Mouse (Mus musculus) myocyte (in vitro differentiated cells): ENCODE measurements around the gene Cbx1. TPM values are rescaled to one million over a fixed set of nuclear protein-coding genes. Genes with fewer than 3 reads are reported as not detected.

Experiments used
- H3K27me3 ChIP-seq: one replicate; pipeline ENCODE4 v1.6.1; 2011; ENCODE audit not compliant: control insufficient read depth, insufficient read depth, insufficient read length
- H3K36me3 ChIP-seq: one replicate; pipeline ENCODE4 v1.6.1; 2011; ENCODE audit not compliant: control insufficient read depth, insufficient read depth
- H3K4me2 ChIP-seq: one replicate; pipeline ENCODE4 v1.6.1; 2011; ENCODE audit warnings: low read depth, control low read depth
- H3K4me3 ChIP-seq: one replicate; pipeline ENCODE4 v1.5.1; 2011; ENCODE audit warnings: mild to moderate bottlenecking, control low read depth, moderate library complexity
- H3K79me2 ChIP-seq: one replicate; pipeline ENCODE4 v1.6.1; 2011; ENCODE audit not compliant: control insufficient read depth, insufficient read depth
- H3ac ChIP-seq: one replicate; pipeline ENCODE4 v1.6.1; 2011; ENCODE audit not compliant: control insufficient read depth, insufficient read length
- CEBPB ChIP-seq: IDR thresholded peaks from 2 replicates; pipeline ENCODE4 v1.6.1; 2011; ENCODE audit warnings: mild to moderate bottlenecking, moderate library complexity; ENCODE audit not compliant: poor library complexity, insufficient read depth, severe bottlenecking
- E2F4 ChIP-seq: IDR thresholded peaks from one replicate; pipeline ENCODE4 v1.6.1; 2011; ENCODE audit warnings: mild to moderate bottlenecking, control low read depth, moderate library complexity; ENCODE audit not compliant: insufficient read depth
- MAX ChIP-seq: IDR thresholded peaks from one replicate; pipeline ENCODE4 v1.6.1; 2011; ENCODE audit warnings: low read depth, mild to moderate bottlenecking, control low read depth
- MYOD1 ChIP-seq, 3 experiments: IDR thresholded peaks; one replicate each; pipeline ENCODE4 v1.6.1; 2011; ENCODE audit warnings: control low read depth in 2 of 3, low read depth in 2 of 3, mild to moderate bottlenecking in 2 of 3, moderate library complexity in 1 of 3; ENCODE audit not compliant: insufficient read length in 2 of 3, control insufficient read depth in 1 of 3
- MYOG ChIP-seq, 3 experiments: IDR thresholded peaks; one replicate each; pipeline ENCODE4 v1.6.1; 2011; ENCODE audit warnings: control low read depth in 2 of 3, low read depth in 2 of 3, mild to moderate bottlenecking in 2 of 3; ENCODE audit not compliant: insufficient read length in 2 of 3, control insufficient read depth in 1 of 3, insufficient read depth in 1 of 3
- POLR2A ChIP-seq: IDR thresholded peaks from one replicate; pipeline ENCODE4 v1.6.1; 2011; ENCODE audit warnings: low read depth, mild to moderate bottlenecking, control low read depth, moderate library complexity; ENCODE audit not compliant: insufficient read length
- POLR2AphosphoS2 ChIP-seq: IDR thresholded peaks from one replicate; pipeline ENCODE4 v1.6.1; 2011; ENCODE audit warnings: low read depth, control low read depth; ENCODE audit not compliant: insufficient read length
- REST ChIP-seq: IDR thresholded peaks from one replicate; pipeline ENCODE4 v1.6.1; 2011; ENCODE audit warnings: mild to moderate bottlenecking, control low read depth, moderate library complexity; ENCODE audit not compliant: insufficient read depth, insufficient read length
- SRF ChIP-seq: IDR thresholded peaks from one replicate; pipeline ENCODE4 v1.6.1; 2011; ENCODE audit warnings: low read depth; ENCODE audit not compliant: control insufficient read depth, insufficient read length
- TCF12 ChIP-seq: IDR thresholded peaks from one replicate; pipeline ENCODE4 v1.6.1; 2011; ENCODE audit warnings: mild to moderate bottlenecking, control low read depth; ENCODE audit not compliant: poor library complexity, insufficient read depth, severe bottlenecking
- TCF3 ChIP-seq: IDR thresholded peaks from one replicate; pipeline ENCODE4 v1.6.1; 2011; ENCODE audit warnings: low read depth, control low read depth; ENCODE audit not compliant: insufficient read length
- USF1 ChIP-seq: IDR thresholded peaks from one replicate; pipeline ENCODE4 v1.6.1; 2011; ENCODE audit warnings: low read depth, mild to moderate bottlenecking, control low read depth, moderate library complexity
- polyA plus RNA-seq: library from polyadenylated mRNA; unstranded; fragments of >200 nt; fragmentation: generic; extraction: Trizol; gene quantifications from one replicate; pipeline ENCODE4 v1.2.1, GENCODE M21; 2012; ENCODE audit warnings: missing spikeins

Cbx1 gene
- polyA plus RNA-seq, 1 experiment = 34.6 TPM

DNA sequence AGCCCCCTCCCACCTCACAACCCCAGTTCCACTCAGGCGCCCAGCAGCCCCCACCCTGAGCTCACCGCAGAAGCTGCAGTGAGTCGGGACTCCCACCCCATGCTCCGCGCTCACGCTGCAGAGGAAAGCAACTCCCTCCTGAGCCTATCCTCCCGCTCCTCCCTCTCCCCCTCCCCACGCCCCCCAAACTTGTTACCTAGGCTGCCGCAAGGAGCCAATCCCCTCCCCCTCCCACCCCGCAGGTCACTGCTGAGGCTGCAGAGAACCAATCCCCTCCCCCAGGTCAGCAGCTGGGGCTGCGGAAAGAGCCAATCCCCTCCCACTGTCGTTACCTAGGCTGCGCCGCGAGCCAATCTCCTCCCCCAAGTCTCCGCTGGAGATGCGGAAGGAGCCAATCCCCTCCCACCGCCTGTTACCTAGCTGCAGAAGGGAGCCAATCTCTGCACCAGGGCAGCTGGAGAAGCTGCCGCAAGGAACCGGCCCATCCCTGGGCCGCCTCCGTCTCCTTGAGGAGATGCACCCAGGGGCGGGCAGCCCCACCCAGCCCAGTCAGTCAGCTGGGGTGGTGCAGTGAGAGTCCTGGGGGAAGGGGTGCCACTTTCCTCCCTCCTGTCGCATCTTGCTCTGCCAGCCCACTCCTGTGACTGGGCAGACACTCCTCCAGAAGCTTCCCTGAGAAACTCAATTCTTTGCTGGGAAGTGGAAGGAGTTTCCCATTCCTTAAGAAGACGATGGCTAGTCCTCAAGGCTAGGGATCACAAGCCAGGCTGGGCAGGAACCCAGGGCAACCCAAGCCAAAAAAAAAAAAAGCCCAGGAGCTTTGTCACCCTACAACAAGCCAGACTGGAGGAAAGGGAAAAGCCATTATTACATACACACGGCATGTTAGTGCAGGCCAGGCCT is 35.2 kb downstream of the Cbx1 start:
- Histone ChIP-seq H3K79me2 (peaks cover 82% of the 10 kb centered on the region), H3K27me3 (no peaks in the 10 kb centered on the region), H3K36me3 (peaks cover 40% of the 10 kb centered on the region), H3ac (peak overlapping the region; percentile 67), H3K4me2 (peak overlapping the region; percentile 96), H3K4me3 (peak overlapping the region; percentile 93)
- TF ChIP-seq POLR2A = peak; percentile 89
- peak; percentile 94 for TF ChIP-seq POLR2AphosphoS2
- TF ChIP-seq TCF12 = no peak
- no peak for TF ChIP-seq CEBPB
- no peak for TF ChIP-seq MAX
- TF ChIP-seq SRF = no peak
- peak in 1 of 3 experiments; percentile 67 for TF ChIP-seq MYOG (IDR thresholded peaks at IDR 0.05; ENCODE audit: control insufficient read depth in 1 of 3, insufficient read depth in 1 of 3, insufficient read length in 2 of 3, low read depth in 2 of 3)
- peak in 1 of 3 experiments; percentile 62 for TF ChIP-seq MYOD1 (IDR thresholded peaks at IDR 0.05; ENCODE audit: control insufficient read depth in 1 of 3, insufficient read length in 2 of 3, low read depth in 2 of 3)

DNA sequence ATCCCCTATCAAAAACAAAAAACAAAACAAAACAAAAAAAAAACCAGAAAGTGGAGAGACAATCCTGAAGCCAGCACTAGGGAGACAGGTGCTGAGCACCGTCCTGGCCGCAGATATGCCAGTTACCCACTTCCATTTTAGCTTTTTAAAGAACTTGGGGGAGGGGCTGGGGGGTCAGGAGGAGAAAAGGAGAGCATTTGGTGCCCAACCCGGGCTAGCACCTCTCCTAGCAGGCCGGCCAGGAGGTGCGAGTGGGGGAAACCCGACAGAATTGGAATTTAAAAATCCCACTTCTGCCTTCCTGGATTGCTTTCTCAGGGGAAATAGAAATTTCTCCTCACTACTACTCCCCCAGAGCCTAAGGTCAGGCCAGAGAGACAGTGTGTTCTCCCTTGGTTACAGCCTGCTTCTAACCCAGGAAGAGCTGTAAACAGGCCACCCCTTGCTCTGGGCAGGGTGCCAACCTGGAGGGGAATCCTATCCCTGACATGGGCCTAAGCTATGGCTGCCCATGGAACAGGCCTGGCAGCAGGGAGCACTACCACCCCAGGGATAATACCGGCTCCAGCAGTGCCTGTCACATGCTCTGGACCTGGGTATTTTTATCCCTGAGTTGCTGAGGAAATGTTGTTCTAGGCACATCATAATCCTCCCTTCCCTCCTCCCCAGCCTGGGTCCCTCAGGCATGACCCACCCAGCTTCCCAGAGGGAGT is 36.0 kb downstream of the Cbx1 start:
- Histone ChIP-seq H3ac (no peak overlapping the region), H3K79me2 (peaks cover 76% of the 10 kb centered on the region), H3K4me2 (peak overlapping the region; percentile 96), H3K36me3 (peaks cover 32% of the 10 kb centered on the region), H3K4me3 (peak overlapping the region; percentile 93), H3K27me3 (no peaks in the 10 kb centered on the region)
- no peak for TF ChIP-seq SRF
- peak in 1 of 3 experiments; percentile 25 for TF ChIP-seq MYOG (IDR thresholded peaks at IDR 0.05; ENCODE audit: control insufficient read depth in 1 of 3, insufficient read depth in 1 of 3, insufficient read length in 2 of 3, low read depth in 2 of 3)
- peak; percentile 44 for TF ChIP-seq POLR2AphosphoS2
- TF ChIP-seq USF1 = peak; percentile 29
- TF ChIP-seq POLR2A = peak; percentile 56
- no peak for TF ChIP-seq REST
- TF ChIP-seq MYOD1 (IDR thresholded peaks at IDR 0.05; ENCODE audit: control insufficient read depth in 1 of 3, insufficient read length in 2 of 3, low read depth in 2 of 3) = peak in 2 of 3 experiments; percentile 5 to 47
- TF ChIP-seq CEBPB = no peak

DNA sequence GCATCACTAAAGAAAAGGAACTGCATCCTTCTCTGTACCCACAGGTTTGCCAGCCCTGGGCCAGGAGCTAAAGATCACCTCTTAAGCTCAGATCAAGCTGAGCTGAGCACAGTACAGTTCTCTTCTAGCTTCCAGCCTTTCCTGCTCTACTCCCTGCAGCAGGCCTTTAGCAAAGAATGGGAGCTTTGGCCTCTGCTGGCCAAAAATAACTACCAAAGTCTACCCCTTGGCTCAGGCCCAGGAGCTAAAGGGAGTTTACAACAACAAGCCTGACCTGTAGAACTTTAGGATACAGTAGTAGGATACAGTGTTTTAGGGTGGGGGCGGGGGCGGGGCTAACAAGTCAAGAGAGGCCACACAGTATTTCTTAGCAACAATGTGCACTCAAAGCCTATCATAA is 37.6 kb downstream of the Cbx1 start:
- TF ChIP-seq TCF3 (no peak), MYOD1 (IDR thresholded peaks at IDR 0.05; ENCODE audit: control insufficient read depth in 1 of 3, insufficient read length in 2 of 3, low read depth in 2 of 3) (no peak), USF1 (no peak), TCF12 (no peak), POLR2AphosphoS2 (no peak), REST (no peak), SRF (no peak), MYOG (IDR thresholded peaks at IDR 0.05; ENCODE audit: control insufficient read depth in 1 of 3, insufficient read depth in 1 of 3, insufficient read length in 2 of 3, low read depth in 2 of 3) (no peak), E2F4 (no peak), MAX (no peak), CEBPB (no peak)
- peak overlapping the region; percentile 93 for H3K4me3 ChIP-seq
- H3K36me3 ChIP-seq = peaks cover 16% of the 10 kb centered on the region

DNA sequence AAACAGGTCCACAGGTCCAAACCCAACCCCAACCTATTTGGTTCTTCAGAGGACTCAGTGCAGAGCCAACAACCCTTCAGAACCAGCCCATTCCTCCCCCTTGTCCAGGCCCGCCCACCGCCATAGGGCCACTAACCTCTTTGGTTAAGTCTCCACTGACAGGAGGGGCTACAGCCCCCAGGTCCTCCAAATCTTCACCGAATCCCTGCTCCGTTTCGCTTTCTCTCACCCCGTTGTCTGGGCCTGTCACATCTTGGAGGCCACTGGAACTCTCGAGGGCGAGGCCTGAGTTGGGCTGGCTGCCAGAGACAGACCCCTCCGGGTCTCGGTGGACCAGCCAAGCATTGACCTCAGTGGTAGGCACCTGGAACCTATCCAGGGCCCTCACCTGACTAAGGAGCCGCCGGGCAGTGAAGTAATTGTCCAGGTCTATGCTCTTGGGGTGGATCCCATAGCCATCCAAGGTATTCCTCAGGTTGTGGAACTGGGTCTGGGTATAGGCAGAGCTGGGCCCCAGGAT is 38.2 kb downstream of the Cbx1 start:
- no peaks in the 10 kb centered on the region for H3K27me3 ChIP-seq
- H3K79me2 ChIP-seq = peaks cover 54% of the 10 kb centered on the region
- H3K4me2 ChIP-seq = peak overlapping the region; percentile 96
- H3ac ChIP-seq = peak overlapping the region; percentile 20
- peaks cover 10% of the 10 kb centered on the region for H3K36me3 ChIP-seq
- TF ChIP-seq POLR2A = peak; percentile 9
- TF ChIP-seq POLR2AphosphoS2 = no peak
- no peak for TF ChIP-seq TCF12
- TF ChIP-seq REST = no peak
- peak overlapping the region; percentile 93 for H3K4me3 ChIP-seq

More for the DNA sequence above, 37.6 kb downstream of the Cbx1 start:
- Histone ChIP-seq H3K4me2 (peak overlapping the region; percentile 96), H3ac (no peak overlapping the region), H3K79me2 (peaks cover 61% of the 10 kb centered on the region), H3K27me3 (no peaks in the 10 kb centered on the region)
